Mouse (Mus musculus) regulatory T cell (primary cell): ENCODE results near the gene Mpzl1.

Source experiments
- in situ Hi-C: fragments of 300-600 bp; cut with MboI, MseI; formaldehyde crosslinking; loops from one replicate; pipeline ENCODE4 v1.15.1; 2025; ENCODE audit warnings: high pct_unique_total_duplicates

The Mpzl1 gene

GRCm38 (mm10) chr1:165617166-165617891, 17.0 kb downstream of the Mpzl1 start:
- in situ Hi-C loops: no loop called here

GRCm38 (mm10) chr1:165616652-165617051, 17.7 kb downstream of the Mpzl1 start:
- in situ Hi-C loops: no loop called here

GRCm38 (mm10) chr1:165614793-165615192, 19.5 kb downstream of the Mpzl1 start:
- in situ Hi-C loops: no loop called here

GRCm38 (mm10) chr1:165613926-165614325, 20.4 kb downstream of the Mpzl1 start:
- in situ Hi-C loops: no loop called here

GRCm38 (mm10) chr1:165612714-165613113, 21.6 kb downstream of the Mpzl1 start:
- in situ Hi-C loops: no loop called here

- in situ Hi-C loops: no loop called here
Measured at GRCm38 (mm10) chr1:165610321-165610999, 23.9 kb downstream of the Mpzl1 start.

- in situ Hi-C loops: no loop called here
Measured at GRCm38 (mm10) chr1:165609495-165610320, 24.6 kb downstream of the Mpzl1 start.

- in situ Hi-C loops: no loop called here
Measured at GRCm38 (mm10) chr1:165608904-165609303, 25.4 kb downstream of the Mpzl1 start.

GRCm38 (mm10) chr1:165605774-165606173, 28.6 kb downstream of the Mpzl1 start:
- in situ Hi-C loops: no loop called here

GRCm38 (mm10) chr1:165605108-165605507, 29.2 kb downstream of the Mpzl1 start:
- in situ Hi-C loops: no loop called here

GRCm38 (mm10) chr1:165604203-165604602, 30.1 kb downstream of the Mpzl1 start:
- in situ Hi-C loops: no loop called here

- in situ Hi-C loops: no loop called here
Measured at GRCm38 (mm10) chr1:165603218-165603617, 31.1 kb downstream of the Mpzl1 start.

- in situ Hi-C loops: no loop called here
Measured at GRCm38 (mm10) chr1:165601775-165602280, 32.5 kb downstream of the Mpzl1 start.

- in situ Hi-C loops: loop anchor here (5.0 kb wide), 1 partner anchor 37 kb away; the partner anchor contains the start of gene Mpzl1
Measured at GRCm38 (mm10) chr1:165594699-165595421, 39.5 kb downstream of the Mpzl1 start.

- in situ Hi-C loops: no loop called here
Measured at GRCm38 (mm10) chr1:165592295-165593082, 41.8 kb downstream of the Mpzl1 start.

GRCm38 (mm10) chr1:165590760-165591159, 43.6 kb downstream of the Mpzl1 start:
- in situ Hi-C loops: no loop called here

- in situ Hi-C loops: no loop called here
Measured at GRCm38 (mm10) chr1:165589280-165590048, 44.9 kb downstream of the Mpzl1 start.

- in situ Hi-C loops: no loop called here
Measured at GRCm38 (mm10) chr1:165587845-165588244, 46.5 kb downstream of the Mpzl1 start.

- in situ Hi-C loops: no loop called here
Measured at GRCm38 (mm10) chr1:165586366-165586765, 48.0 kb downstream of the Mpzl1 start.
